Mouse (Mus musculus) forebrain, embryonic 16.5 days (tissue): Measurements from ENCODE around the gene Ankrd28. TPM values are rescaled to one million over a fixed set of nuclear protein-coding genes. Genes with fewer than 3 reads are reported as not detected.

ENCODE experiments used
- ATAC-seq: fragments of 200-750 bp; cut with Nextera tagmentation; 2 replicates; pipeline ENCODE4 v1.8.0; 2017; ENCODE audit warnings: mild to moderate bottlenecking, moderate library complexity
- H3K27ac ChIP-seq: fragments of 300-500 bp; sonication (generic); 2 replicates; pipeline ENCODE4 v1.5.1; 2014; ENCODE audit warnings: low read length, control low read depth
- H3K27me3 ChIP-seq: fragments of 300-500 bp; sonication (generic); replicated peaks from 2 replicates; pipeline ENCODE4 v1.6.1; 2014; ENCODE audit warnings: low read length; ENCODE audit not compliant: control insufficient read depth, insufficient read depth
- H3K36me3 ChIP-seq: fragments of 300-500 bp; sonication (generic); 2 replicates; pipeline ENCODE4 v1.6.1; 2014; ENCODE audit not compliant: control insufficient read depth, insufficient read depth
- H3K4me1 ChIP-seq: fragments of 300-500 bp; sonication (generic); replicated peaks from 2 replicates; pipeline ENCODE4 v1.6.1; 2014; ENCODE audit warnings: low read length; ENCODE audit not compliant: control insufficient read depth, insufficient read depth
- H3K4me2 ChIP-seq: fragments of 300-500 bp; sonication (generic); 2 replicates; pipeline ENCODE4 v1.6.1; 2014; ENCODE audit warnings: mild to moderate bottlenecking, low read length, control low read depth
- H3K4me3 ChIP-seq: fragments of 300-500 bp; sonication (generic); replicated peaks from 2 replicates; pipeline ENCODE4 v1.5.1; 2014; ENCODE audit warnings: mild to moderate bottlenecking, low read length, control low read depth
- H3K9ac ChIP-seq: fragments of 300-500 bp; sonication (generic); replicated peaks from 2 replicates; pipeline ENCODE4 v1.6.1; 2014; ENCODE audit warnings: low read depth, low read length, control low read depth
- H3K9me3 ChIP-seq: fragments of 300-500 bp; sonication (generic); 2 replicates; pipeline ENCODE4 v1.6.1; 2016; ENCODE audit warnings: low read length; ENCODE audit not compliant: control insufficient read depth
- WGBS: fragments of 180-500 bp; shearing (Covaris S2); extraction: QIAGEN DNeasy Blood & Tissue Kit; methylation state at CpG from one replicate; pipeline ENCODE4 v1.1.7; 2014; 5-methylcytosine and 5-hydroxymethylcytosine counted together
- polyA plus RNA-seq: library from polyadenylated mRNA; unstranded; fragments of >200 nt; fragmentation: Nextera tagmentation; extraction: Ambion mirVana; gene quantifications from 2 replicates; pipeline ENCODE4 v1.2.1, GENCODE M21; 2015

The Ankrd28 gene
- polyA plus RNA-seq, 1 experiment from 2014 or later = 12.2 TPM

DNA sequence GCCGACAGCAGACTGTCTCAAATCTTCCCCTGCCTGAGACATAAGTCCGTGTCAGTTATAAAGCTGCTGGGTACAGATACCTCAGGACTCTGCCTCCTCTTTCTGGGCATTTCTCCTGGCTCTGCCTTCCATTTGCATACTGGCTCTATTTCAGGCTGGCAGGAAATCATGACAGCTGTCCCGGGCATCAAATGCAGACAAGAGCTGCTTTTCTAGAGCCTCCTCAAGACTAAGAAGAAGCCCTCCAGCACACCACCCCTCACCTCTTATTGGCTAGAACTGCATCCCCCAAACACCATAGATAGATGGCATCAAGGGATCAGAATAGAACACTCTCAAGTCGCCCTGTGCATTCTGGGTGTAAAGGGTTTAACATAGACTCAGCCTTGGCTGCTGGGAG, 24.2 kb upstream of the Ankrd28 start:
- ATAC-seq = peak; percentile 49; the same call in 1 of the 2 replicates

DNA sequence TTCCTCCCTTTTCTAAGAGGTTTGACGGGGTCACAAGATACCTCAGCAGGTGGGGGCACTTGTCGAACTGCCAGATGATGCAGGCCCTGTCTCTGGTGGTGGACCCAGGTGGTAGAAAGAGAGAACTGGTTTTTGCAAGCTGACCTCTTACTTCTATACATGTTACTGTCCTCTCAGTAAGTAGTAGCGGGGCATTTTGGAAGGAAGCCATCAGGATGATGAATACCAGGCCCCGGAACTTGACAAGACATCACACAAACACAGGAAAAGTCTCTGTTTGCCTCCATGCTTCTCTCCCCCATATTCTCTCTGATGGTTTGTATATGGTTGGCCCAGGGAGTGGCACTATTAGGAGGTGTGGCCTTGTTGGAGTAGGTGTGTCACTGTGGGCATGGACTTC, 13.1 kb upstream of the Ankrd28 start:
- Histone ChIP-seq H3K27ac (no peak overlapping the region), H3K27me3 (no peaks in the 10 kb centered on the region), H3K9me3 (no peaks in the 10 kb centered on the region), H3K9ac (no peak overlapping the region), H3K4me1 (no peaks in the 10 kb centered on the region), H3K36me3 (no peaks in the 10 kb centered on the region), H3K4me2 (no peak overlapping the region), H3K4me3 (no peak overlapping the region)
- WGBS = 81% methylated on average over 4 of the region's 4 CpGs
- no peak for ATAC-seq

More for the DNA sequence above, 24.2 kb upstream of the Ankrd28 start:
- WGBS = 55% methylated on average over 4 of the region's 4 CpGs
- H3K9me3 ChIP-seq = no peaks in the 10 kb centered on the region
- H3K4me1 ChIP-seq = peaks cover 14% of the 10 kb centered on the region
- H3K36me3 ChIP-seq = no peaks in the 10 kb centered on the region
- H3K9ac ChIP-seq = no peak overlapping the region
- no peak overlapping the region for H3K4me2 ChIP-seq
- peak overlapping the region; percentile 13; the same call in 1 of the 2 replicates for H3K27ac ChIP-seq
- H3K4me3 ChIP-seq = no peak overlapping the region
- H3K27me3 ChIP-seq = no peaks in the 10 kb centered on the region

DNA sequence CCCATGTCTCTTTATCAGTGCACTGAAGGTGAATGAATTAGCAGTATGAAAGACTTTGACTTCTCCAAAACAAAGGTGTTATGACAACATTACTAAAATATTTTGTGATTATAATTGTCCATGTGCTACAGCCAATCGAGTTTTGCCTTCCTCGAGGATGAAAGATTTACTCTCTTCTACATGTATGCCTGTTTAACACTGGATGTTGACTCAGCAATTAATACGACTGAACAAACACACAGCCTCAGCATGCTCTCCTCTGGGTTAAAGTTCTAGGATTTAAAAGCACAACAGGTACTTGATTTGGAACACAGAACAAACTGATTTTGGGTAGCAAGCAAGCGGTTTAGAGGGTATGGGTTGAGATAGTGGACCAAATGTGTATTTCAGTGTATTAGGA, 1.6 kb upstream of the Ankrd28 start:
- peak overlapping the region; percentile 57 for H3K4me2 ChIP-seq
- H3K36me3 ChIP-seq = no peaks in the 10 kb centered on the region
- ATAC-seq = no peak
- H3K9me3 ChIP-seq = peaks cover 3% of the 10 kb centered on the region; the same call in 1 of the 2 replicates
- H3K9ac ChIP-seq = 0 out of 2 replicates have a peak overlapping the region, but pooled peaks have one; percentile 6
- peaks cover 9% of the 10 kb centered on the region for H3K4me1 ChIP-seq
- peak overlapping the region; percentile 7 for H3K4me3 ChIP-seq
- no peak overlapping the region; the same call in none of the 2 replicates for H3K27ac ChIP-seq
- no peaks in the 10 kb centered on the region for H3K27me3 ChIP-seq
- 31% methylated on average over 4 of the region's 4 CpGs for WGBS

- WGBS = 0% methylated on average over 7 of the region's 7 CpGs
- peak overlapping the region; percentile 75 for H3K4me3 ChIP-seq
- no peaks in the 10 kb centered on the region for H3K36me3 ChIP-seq
- H3K4me1 ChIP-seq = peaks cover 9% of the 10 kb centered on the region
- H3K9ac ChIP-seq = peak overlapping the region; percentile 88
- no peaks in the 10 kb centered on the region for H3K27me3 ChIP-seq
- H3K4me2 ChIP-seq = peak overlapping the region; percentile 57
- ATAC-seq = 0 out of 2 replicates have a peak, but pooled peaks have one; percentile 19
- peak overlapping the region; percentile 91 for H3K27ac ChIP-seq
- H3K9me3 ChIP-seq = peaks cover under 1% of the 10 kb centered on the region; the same call in 1 of the 2 replicates
Measured at GRCm38 (mm10) chr14:31831370-31831712, 890 bp upstream of the Ankrd28 start.

DNA sequence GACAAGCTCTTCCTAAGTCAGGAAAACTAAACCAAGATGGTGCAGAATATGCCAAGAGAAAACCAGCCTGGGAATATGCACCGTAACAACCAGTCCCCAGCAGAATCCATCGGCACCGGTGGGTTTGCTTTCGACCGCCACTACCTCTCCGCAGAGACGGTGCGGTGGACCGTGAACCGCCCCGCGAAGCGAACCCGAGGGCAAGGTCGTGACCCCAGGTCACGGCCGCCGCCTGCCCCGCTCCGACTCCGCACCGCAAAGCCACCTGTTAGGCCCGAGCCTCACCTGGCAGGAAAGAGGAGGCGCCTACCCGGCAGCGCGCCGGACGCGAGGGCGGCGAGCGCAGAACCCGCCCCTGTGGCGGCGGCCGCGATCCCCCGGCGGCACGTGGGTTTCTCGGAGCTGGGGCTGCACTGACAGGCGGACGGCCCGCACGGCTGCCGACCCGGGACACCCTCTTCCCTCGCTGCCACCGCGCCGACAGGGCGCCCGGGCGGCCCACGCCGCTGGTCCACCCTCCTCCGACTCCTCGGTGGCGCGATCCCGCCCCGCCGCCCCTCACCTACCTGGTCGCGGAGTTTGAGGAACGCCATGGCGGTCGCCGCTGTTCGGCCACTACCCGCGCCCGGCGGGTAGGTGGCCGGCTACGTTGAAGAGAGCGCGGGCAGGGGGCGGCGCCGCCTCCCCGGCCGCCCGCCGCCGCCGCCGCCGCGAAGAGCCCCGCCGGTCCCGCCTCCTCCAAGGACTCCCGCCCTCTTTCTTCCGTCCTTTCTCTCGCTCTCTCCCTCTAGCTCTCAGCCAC, 489 bp downstream of the Ankrd28 start:
- Histone ChIP-seq H3K4me3 (peak overlapping the region; percentile 75), H3K9me3 (no peaks in the 10 kb centered on the region), H3K9ac (peak overlapping the region; percentile 75), H3K4me2 (peak overlapping the region; percentile 62), H3K36me3 (no peaks in the 10 kb centered on the region), H3K27me3 (no peaks in the 10 kb centered on the region), H3K27ac (peak overlapping the region; percentile 91), H3K4me1 (peaks cover 9% of the 10 kb centered on the region)
- ATAC-seq = peak; percentile 49
- WGBS = under 1% methylated on average over 86 of the region's 97 CpGs

GRCm38 (mm10) chr14:31827221-31827620, 3.2 kb downstream of the Ankrd28 start:
- Histone ChIP-seq H3K4me1 (peaks cover 8% of the 10 kb centered on the region), H3K9ac (no peak overlapping the region), H3K9me3 (no peaks in the 10 kb centered on the region), H3K36me3 (no peaks in the 10 kb centered on the region), H3K27me3 (no peaks in the 10 kb centered on the region), H3K4me3 (no peak overlapping the region), H3K4me2 (no peak overlapping the region), H3K27ac (no peak overlapping the region)
- no peak for ATAC-seq

DNA sequence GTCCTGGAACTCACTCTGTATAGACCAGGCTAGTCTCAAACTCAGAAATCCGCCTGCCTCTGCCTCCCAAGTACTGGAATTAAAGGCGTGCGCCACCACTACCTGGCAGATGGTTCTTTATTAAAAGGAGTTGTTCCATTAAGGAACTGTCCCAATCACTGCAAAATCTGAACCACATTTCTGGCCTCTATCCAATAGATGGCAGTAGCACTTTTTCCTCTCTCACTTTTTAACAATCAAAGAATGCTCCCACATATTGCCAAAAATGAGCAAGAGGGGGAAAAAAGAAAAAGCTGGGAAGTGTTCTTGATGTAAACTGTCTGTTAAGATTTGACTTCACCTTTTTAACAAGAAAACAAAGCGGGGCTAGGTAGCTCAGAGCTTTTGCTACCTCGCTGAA, 20.5 kb downstream of the Ankrd28 start:
- Histone ChIP-seq H3K27me3 (no peaks in the 10 kb centered on the region), H3K9me3 (no peaks in the 10 kb centered on the region), H3K4me2 (no peak overlapping the region), H3K27ac (no peak overlapping the region), H3K36me3 (no peaks in the 10 kb centered on the region), H3K4me1 (no peaks in the 10 kb centered on the region), H3K9ac (no peak overlapping the region), H3K4me3 (no peak overlapping the region)
- WGBS = 92% methylated on average over 5 of the region's 5 CpGs
- no peak for ATAC-seq

DNA sequence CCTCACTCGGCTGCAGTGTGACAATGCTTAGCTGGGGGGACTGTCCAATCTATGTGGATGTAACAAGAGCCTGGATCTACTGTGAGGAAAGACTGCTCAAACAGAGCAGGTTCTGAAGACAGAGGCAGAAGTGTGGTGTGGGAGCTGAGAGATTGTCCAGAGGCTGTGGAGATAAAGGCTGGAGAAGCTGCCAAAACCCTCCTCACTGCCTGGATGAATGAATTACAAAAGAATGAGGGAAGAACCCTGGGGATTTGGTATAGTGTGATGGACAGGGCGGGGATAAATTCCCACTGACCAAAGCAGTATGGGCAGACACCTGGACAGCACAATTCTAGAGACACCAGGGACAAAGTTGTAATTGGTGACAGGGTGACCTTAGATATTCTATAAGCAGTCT, 26.7 kb downstream of the Ankrd28 start:
- no peak overlapping the region for H3K4me3 ChIP-seq
- no peaks in the 10 kb centered on the region for H3K4me1 ChIP-seq
- no peak overlapping the region for H3K9ac ChIP-seq
- no peaks in the 10 kb centered on the region for H3K27me3 ChIP-seq
- H3K36me3 ChIP-seq = no peaks in the 10 kb centered on the region
- H3K27ac ChIP-seq = no peak overlapping the region
- 22% methylated on average over 2 of the region's 2 CpGs for WGBS
- H3K4me2 ChIP-seq = no peak overlapping the region
- no peaks in the 10 kb centered on the region for H3K9me3 ChIP-seq
- no peak for ATAC-seq

DNA sequence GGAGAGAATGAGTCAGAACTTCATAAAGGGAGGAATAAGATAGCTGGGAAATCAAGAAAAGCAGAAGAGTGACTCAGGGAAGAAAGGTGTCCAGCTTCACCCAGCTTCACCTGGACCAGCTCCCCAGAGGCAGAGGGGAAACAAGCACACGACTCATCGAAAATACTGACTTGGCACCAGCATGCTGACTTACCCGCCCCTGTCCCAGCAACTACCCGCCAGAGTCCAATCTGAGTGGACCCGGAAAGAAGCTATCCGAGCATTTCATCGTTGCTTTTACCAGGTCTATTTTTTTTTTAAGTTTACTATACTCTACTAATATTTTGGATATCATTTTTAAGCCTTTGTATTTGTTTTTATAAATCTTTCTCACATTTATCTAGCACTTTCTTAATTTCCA, 29.5 kb downstream of the Ankrd28 start:
- H3K4me2 ChIP-seq = no peak overlapping the region
- H3K4me1 ChIP-seq = no peaks in the 10 kb centered on the region
- H3K4me3 ChIP-seq = no peak overlapping the region
- H3K36me3 ChIP-seq = no peaks in the 10 kb centered on the region
- WGBS = 84% methylated on average over 7 of the region's 7 CpGs
- H3K9ac ChIP-seq = no peak overlapping the region
- no peak overlapping the region for H3K27ac ChIP-seq
- H3K9me3 ChIP-seq = no peaks in the 10 kb centered on the region
- H3K27me3 ChIP-seq = no peaks in the 10 kb centered on the region
- ATAC-seq = no peak
